Mouse (Mus musculus) adrenal gland, postnatal 36 days (tissue): Measurements from ENCODE around the gene Pbx1. TPM values are rescaled to one million over a fixed set of nuclear protein-coding genes. Genes with fewer than 3 reads are reported as not detected.

Experiments
- DNase-seq, 2 experiments: peaks; one replicate each; pipeline ENCODE4 v3.0.0; 2021; ENCODE audit warnings: mixed read lengths in 1 of 2
- total RNA-seq, 2 experiments: library from RNA; stranded (reverse); gene quantifications; 2 replicates each; pipeline ENCODE4 v1.2.3; 2021

The Pbx1 gene
- total RNA-seq, 2 experiments from 2014 or later, result 162 to 190 TPM

GRCm38 (mm10) chr1:168383832-168384593, 48.1 kb downstream of the Pbx1 start:
- no peak for DNase-seq

GRCm38 (mm10) chr1:168382823-168383157, 49.3 kb downstream of the Pbx1 start:
- no peak for DNase-seq

DNA sequence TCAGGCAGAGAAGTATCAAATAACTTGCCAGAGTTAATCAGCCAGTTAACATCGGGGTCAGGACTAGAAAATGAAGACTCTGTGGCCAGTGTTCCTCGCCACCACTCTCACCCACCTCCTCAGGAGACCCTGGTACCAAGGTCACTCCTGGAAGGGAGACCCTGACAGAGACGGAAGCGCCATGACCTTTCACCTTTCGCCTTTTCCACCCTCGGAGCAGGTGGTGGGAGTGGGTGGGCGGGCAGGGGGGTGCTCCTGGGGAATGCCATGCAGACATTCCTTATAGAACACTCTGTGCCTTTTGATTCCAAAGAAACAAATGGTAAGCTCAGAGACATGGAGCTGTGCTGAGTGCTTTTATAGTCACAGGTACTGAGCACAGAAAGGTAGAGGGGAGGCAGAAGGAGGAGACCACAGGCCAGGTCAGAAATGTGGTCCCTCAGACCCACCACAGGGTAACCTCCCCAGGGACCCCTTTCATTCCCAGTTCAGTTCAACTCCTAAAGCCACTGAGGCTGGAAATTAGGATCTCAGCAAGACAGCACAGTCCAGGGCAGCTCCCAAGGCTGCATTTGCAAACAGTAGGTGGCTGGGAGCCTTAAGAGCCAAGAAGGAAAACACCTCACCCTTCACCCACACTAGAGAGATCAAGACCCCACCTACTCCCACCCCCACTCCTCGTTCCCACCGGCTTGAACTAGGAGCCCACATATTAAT, 49.8 kb downstream of the Pbx1 start:
- no peak for DNase-seq

DNA sequence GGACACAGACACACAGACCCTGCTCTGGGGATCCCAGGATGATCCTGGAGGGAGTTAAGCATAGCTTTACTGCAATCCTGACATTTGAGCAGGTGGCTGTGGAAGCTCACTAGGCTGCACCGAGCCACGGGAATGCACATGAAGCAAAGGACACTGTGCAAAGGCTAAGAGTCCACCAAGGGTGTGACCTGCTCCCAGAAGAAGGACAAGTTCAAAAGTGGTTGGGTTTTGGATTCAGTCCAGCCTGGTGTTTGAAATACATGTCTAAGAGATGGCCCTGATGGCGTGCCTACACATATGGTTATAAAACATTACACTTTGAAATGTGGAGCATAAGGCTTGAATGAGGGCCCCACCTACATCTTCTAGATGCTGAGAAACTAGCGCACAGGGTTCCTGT, 50.6 kb downstream of the Pbx1 start:
- DNase-seq, result no peak

DNA sequence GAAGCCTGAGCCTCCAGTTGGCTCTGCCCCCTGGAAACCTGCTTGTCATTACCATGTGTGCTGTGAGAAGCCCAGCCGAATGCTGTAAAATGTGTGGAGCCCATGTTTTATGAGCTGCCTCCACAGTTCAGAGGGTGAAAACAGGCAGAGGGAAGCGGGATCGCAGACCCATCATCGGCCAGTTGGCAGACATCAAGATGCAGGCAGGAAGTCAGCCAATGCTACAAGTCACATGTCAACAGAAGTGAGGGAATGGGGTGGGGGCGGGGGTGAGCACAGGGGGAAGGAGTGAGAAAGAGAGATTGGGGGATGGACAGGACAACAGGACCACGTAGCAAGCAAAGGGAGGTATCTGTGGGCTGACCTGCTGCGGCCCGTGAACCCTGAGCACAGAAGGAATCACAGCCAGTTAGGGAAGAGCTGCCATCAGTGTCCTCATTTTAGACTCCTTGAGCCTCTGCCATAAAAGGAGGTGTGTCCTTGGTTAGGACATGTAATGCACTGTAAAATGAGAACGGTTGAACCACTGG, 51.8 kb downstream of the Pbx1 start:
- no peak for DNase-seq

- DNase-seq, result no peak
Observed at GRCm38 (mm10) chr1:168377650-168378049, 54.4 kb downstream of the Pbx1 start.

DNA sequence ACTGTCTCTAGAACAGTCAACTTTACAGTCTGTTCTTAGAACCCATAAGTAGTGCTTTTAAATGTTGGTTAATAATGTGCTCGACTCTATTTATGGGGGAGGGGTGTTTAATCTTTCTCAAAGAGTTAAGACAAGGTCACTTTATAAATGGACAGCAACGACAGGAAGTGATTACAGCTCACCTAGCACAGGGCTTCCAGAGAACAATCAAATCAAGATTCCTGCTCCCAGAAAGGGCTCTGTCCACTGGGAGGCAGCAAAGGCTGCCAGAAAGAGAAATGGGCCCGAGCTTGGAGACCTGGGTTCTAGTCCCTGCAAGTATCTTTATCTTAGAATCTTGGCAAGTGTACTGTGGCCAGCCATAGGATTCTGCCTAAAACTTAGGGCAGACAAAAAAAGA, 55.7 kb downstream of the Pbx1 start:
- peak; percentile 50 to 60 for DNase-seq

DNA sequence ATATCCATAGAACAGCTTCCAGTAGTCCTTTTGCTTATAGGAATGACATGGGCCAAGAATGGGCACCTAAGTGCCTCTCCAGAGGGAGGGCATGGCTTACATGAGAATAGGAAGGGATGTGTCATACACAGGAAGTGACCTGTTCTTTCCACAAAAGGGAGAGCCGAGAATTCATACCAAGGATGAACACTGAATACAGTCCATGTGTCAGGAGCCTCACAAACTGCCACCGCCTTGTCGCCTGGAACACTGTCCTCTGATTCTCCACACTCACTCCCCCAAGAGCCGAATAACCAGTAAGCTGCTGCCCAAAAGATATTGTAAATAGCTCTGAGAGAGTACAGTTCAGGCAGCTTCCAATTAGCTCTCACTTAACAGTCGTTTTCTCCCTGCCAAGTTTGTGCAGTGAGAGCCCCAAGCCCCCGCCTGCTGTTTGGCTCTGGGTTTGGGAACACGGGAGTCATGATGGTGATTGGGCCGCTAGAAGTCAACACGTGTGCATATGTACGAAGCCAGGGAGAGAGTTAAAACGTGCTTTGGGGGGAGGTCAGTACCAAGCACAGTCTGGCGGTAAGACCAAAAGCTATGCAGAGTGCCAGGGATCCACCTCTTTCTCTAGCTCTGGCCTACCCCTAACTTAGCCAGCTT, 57.0 kb downstream of the Pbx1 start:
- no peak for DNase-seq

GRCm38 (mm10) chr1:168372089-168372488, 60.0 kb downstream of the Pbx1 start:
- DNase-seq, result no peak

DNA sequence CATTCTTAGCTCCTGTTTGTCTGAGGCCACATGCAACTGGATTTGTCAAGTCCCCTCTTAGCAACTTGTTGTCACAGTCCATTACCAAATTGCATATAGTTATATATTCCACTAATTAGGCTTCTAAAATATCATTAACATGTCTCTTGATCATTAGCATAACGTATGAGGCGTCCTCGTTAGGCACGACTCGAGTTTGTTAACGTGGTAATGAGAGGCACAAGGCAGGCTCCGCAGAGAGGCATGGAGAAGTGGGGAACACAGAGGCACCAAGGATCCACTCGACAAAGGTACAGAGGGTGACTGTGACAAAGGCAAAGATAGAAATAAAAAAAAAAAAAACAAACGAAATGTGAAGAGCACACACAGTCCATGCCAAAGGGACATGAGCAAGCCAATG, 61.1 kb downstream of the Pbx1 start:
- no peak for DNase-seq

DNA sequence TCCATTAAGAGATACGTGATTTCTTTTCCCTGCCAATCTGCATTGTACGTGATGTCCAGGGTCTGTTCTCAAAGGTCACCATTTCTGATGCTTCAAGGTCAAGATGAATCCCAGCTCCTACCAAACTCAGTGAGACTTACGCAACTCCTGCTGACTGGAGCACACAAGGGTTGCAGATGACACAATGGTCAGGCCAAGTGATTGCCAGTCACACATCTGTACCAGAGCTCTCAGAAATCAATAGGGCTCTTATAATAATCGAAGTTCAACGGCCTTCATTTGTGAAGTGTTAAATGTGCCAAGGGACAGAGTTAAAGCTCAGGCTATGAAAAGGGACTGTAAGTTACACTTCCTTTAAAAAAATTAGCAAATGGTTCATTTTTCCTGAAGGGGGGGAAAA, 65.8 kb downstream of the Pbx1 start:
- no peak for DNase-seq

GRCm38 (mm10) chr1:168364325-168364724, 67.7 kb downstream of the Pbx1 start:
- DNase-seq, result no peak

- DNase-seq, result no peak
Observed at GRCm38 (mm10) chr1:168363053-168363452, 69.0 kb downstream of the Pbx1 start.

DNA sequence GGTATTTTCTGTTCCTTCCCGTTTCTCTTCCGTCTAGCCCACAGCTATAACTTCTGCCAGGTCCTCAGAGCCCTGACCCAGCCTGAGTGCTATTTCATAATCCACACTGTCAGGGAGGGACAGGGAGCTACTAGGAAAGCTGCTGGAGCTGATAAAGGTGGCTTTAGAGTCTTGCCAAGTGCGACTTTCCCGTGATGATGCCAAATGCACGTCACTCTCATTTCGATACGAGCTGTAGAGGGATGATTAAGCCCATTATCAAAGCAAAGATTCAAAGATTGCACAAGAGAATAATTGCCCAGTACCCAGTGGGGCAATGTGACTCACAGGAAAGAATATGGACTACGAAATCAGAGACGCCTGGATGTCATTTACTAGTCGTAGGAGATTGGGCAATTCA, 69.6 kb downstream of the Pbx1 start:
- peak; percentile 74 to 81 for DNase-seq

GRCm38 (mm10) chr1:168357680-168358611, 74.1 kb downstream of the Pbx1 start:
- DNase-seq, result no peak

- DNase-seq, result no peak
Observed at GRCm38 (mm10) chr1:168356970-168357441, 75.1 kb downstream of the Pbx1 start.

DNA sequence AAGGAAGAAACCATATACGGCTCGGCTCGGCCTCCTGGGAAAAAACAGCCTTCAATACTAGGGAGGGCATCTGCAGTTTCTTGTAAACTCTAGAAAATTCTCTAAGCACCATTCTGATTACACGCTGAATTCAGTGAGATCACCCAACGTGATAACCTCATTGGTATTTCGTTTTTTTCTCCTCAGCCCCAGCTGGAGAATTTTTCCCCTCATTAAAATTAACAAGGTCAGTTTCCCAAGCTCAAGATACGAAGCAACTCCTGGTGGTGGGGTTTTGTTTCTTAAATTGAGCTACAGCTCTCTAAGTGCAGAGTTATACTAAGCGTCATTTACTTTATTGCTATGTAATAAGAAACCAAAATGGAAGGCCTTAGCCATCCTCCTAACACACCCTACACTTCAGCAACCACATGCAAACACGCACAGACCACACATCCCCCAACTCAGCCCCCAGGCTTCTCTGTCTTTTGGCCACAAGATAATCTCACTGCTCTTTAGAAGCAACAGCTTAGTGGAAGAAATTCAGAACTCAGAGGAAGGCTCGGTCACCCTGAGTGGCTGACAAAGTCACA, 76.0 kb downstream of the Pbx1 start:
- DNase-seq, result no peak

DNA sequence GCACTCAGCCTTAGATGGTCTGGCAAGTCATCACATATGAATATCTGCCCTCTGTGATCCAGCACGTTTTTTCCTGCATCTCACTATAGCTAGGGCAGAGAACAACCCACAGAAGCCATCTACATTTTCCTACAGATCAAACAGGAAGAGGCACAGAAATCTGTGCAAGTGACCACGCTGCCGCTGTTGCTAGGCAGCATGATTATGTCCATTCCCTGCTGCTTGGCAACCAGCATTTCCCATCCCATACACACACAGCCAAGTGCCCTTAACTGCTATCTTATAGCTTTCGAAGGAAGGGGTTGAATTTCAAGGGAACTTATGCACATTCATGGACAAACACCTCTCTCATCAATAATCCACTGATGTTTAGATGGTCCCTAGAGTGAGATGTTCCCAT, 77.1 kb downstream of the Pbx1 start:
- DNase-seq, result no peak

- DNase-seq, result no peak
Observed at GRCm38 (mm10) chr1:168348036-168348784, 83.9 kb downstream of the Pbx1 start.

DNA sequence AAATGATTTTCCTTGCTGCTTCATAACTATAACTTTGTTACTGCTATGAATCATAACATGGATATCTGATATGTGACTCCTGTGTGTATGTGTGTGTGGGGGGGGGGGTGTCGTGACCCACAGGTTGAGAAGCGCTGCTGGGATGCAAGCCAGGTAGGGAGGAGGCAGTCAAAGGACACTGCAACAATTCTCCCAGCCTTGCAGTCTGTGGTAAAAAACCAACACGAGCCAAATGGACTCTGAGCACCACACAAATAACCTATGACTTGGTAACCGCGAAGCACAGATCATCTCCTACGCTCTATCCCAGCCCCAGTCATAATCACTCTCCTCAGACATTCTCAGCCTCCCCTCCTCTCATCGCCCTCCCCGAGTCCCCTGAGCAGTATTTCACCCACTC, 87.2 kb downstream of the Pbx1 start:
- DNase-seq, result peak in 1 of 2 experiments; percentile 57

GRCm38 (mm10) chr1:168344262-168344661, 87.8 kb downstream of the Pbx1 start:
- no peak for DNase-seq
